Mouse (Mus musculus): Measurements from ENCODE around the gene Gm10160.
A peak's percentile ranks its signal among the peaks of the same experiment; 100 is the strongest.

The Gm10160 gene

DNA sequence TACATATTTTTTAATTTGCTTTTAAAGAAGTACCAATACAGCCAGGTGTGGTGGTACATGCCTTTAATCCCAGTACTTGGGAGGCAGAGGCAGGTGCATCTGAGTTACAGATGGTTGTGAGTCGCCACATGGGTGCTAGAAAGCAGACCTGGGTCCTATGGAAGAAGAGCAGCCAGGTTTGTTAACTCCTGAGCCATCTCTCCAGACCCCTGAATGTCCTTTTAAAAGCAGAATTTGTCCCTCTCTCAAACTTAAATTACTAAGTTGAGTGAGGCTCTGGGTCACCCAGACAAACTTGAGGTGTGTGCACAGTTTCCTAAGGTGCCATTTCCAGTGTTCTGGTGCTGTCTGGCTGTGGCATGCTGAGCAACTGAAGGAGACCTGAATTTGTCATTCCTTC is at the start of gene Gm10160:
Gm10160 (minus strand) TSS at position 101 of the 400 bp plus-strand sequence.
- no peak for DNase-seq

DNA sequence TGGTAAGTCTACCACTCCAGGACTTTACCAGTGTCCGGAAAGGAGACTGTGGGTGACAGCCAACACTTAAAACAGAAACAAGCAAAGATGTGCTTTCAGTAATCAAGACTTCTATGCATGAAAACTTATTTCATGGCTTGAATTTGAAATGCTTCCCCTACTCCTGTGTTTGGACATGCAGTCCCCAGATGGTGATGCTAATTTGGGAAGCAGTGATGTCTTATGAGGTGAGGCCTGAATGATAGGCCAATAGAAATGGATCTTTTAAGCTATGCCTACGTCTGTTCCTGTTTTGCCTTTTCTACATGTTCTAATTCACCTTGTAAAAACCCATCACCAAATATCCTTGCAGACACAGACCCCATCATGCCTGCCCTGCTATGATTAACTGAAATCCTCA is 49.3 kb upstream of the Gm10160 start:
- DNase-seq, result no peak

- DNase-seq, result no peak
Observed at GRCm38 (mm10) chr7:81904094-81904493, 48.5 kb upstream of the Gm10160 start.

DNA sequence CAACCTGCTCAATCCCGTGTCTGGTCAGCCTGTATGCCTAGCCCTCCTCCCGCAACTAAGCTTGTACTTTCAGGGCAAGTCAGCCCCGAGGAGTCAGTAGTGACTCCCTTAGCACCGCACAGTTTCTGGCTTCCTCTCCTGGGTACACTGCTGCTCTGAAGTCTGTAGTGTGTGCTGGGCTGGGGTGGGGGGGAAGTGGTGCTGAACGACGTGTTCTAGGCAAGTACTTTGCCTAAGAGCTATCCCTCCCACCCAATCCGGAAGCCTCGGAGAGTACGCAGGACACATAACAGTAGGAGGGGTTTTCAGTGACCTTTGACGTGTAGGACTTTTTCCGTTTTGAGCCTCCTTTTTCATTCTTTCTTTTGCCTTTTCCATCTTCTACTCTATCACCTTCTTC is 43.8 kb upstream of the Gm10160 start:
- no peak for DNase-seq

DNA sequence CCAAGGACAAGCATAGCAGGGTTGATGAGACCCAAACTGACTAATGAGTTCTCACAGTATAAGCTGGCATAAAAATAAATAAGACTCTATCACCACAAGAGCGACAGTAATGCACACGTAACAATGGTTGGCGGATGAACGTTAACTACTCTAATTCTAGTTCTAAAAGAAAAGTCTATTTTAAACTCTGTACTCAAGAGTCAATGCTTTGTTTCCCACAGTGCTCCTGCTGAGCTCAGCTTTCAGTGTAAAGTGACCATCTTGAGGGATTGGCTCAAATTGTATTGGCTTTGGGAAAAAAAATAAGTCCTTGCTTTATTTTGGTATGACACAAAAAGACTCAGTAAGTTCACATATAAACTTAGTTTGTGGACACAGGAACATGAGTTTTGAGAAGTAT is 29.5 kb upstream of the Gm10160 start:
- DNase-seq, result no peak

DNA sequence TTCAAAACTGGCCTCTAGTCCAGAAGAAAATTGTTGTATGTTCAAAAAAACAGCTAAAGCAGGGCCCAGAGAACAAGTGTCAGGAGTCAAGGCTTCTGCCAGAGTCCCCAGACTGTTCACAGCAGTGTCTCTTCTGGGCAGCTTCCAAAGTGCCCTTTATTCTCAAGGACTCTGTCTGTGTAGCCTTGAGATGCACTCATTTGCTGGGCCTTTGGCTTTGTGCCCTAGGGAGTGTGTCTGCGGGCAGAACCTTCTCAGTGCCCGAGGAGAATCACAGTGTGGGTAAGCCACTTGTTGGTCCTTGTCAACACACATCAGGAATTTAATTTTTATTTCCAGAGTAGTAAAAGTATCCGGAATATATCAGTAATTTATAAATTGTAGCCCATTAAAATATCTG is 26.0 kb upstream of the Gm10160 start:
- DNase-seq, result no peak

DNA sequence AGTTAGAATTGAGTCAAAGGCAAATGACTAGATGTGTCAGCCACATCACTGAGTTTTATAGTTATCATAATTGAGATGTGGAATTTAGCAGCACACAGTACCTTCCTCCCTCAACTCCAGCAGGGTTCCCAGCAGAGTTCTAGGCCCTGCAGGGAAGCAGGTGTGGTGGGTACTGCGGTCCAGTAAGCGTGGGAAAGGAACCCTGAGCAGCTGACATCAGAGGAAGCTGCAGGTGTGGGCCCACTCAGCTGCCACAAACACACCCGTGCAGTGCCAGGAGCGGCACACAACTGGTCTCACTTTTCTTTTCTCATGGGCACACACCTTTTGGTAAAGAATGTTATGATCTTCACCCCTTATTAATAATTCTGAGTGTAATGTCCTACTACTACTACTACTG is 25.2 kb upstream of the Gm10160 start:
- no peak for DNase-seq

DNA sequence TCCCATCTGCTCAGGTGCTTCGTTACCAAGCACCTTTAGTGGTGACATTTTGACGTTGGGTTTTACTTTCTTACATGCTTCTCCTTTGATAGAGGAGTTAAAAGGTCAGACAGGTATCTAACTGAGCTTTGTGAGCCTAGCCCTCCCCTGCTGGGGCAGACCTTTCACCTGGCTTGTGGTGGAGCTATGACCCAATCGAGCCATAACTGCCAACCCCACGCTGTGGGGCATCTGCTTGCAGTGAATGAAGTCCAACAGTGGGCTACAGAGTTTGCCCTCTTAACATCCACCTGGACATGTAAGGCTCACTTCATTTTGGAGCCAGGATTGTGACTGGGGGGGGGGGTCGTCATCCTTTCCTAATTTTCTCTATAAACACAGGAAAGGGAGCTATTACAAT is 24.7 kb upstream of the Gm10160 start:
- no peak for DNase-seq

DNA sequence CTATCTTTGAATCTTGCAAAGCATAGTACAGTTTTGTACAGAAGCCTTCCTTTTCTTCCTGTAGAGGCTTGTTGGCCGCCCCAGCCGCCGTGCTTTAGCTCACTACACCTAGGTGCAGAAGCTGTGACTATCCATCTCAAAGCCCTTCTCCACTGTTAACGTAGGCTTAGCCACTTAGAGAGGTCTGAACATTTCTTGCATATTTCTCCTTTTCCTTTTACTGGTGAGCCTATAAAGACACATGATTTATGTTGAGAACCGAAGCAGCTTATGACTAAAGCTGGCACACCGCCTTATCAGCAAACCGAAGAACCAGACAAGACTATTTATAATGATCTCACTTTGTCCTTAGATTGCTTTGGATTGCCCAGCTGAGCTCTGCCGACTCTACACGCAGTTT is 19.8 kb upstream of the Gm10160 start:
- peak; percentile 38 for DNase-seq

DNA sequence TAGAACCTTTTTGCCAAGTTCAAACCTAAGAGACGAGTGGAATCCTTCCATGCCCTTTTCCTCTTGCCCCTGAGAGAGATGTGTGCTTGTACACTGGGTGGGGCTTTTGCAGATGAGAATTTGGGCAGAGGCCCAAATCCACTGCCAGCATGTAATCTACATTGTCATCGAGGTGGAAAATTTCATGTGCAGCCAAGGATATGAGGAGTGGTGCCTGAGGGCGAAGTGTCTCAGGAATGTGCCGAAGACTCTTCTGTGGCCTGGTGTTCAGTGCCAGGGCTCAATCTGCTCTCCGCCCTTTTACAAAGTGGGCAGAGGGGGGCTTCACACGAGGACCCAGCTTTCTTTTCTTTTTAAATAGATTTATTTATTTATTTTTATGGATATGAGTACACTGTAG is 19.0 kb upstream of the Gm10160 start:
- no peak for DNase-seq

- DNase-seq, result no peak
Observed at GRCm38 (mm10) chr7:81873807-81874206, 18.2 kb upstream of the Gm10160 start.

GRCm38 (mm10) chr7:81872493-81873013 is 17.0 kb upstream of the Gm10160 start:
- DNase-seq, result no peak

GRCm38 (mm10) chr7:81868158-81868557 is 12.6 kb upstream of the Gm10160 start:
- peak; percentile 48 for DNase-seq

DNA sequence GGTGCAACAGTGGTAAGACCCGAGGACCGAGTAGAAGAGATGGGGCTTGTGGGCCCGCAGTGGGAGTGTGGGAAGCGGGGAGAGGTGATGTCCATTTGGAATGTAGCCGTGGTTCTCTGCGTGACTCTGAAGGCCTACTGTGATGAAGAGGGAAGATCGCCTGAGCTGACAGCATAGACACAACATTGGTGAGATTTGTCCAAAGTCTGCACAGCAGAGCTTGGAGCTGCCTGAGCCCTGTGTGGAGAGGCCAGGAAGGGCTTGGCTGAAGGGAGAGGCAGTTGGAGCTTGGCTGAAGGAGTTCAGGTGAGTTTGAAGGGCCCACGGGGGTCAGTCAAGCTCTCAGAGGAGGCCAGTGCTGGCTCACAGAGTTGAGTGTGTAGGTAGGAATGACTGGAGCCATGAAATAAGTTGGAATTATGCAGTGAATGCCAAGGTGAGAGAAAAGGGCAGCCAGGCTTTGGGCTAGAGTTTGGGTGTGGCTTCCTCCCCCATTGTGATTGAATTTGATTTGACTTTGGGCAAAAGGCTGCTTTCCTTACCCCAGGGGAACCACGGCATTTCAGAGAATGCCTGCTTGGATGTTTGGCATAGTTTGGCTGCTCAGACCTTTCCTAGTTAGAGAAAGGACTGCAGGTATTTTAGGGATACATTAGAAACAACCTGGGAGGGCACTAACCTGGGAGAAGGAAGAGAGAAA is 11.8 kb upstream of the Gm10160 start:
- no peak for DNase-seq

DNA sequence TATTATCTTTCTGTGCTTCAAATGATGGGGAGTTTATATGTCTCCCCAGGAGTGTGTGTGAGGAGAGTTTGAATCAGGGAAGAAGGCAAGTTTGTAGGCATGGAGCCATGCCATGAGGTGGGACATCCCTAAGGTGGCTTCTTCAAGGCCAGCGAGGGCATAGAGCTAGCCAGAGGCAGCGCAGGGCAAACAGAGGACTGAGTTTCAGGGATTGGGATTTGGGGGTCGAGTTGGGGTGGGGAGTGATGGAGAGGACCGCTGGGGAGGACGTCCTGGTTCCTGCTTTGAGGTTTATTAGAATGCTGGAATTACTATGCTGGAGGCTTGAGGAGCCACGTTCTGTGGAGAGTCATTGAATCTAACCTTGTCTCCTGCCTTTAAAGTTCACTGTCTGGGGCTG is 10.3 kb upstream of the Gm10160 start:
- DNase-seq, result no peak

DNA sequence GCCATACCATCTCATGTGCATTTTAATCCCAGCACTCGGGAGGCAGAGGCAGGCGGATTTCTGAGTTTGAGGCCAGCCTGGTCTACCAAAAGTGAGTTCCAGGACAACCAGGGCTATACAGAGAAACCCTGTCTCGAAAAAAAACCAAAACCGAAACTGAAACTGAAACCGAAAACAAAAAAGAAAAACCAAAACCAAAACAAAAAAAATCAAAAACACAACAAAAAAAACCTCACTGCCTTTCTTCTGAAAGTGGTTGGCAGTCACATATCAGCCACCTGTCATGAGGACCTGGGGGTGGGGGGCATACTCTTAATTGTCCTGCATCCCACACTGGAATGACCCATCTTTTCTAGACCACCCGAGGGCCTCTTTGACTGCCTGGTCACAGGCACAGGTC is 9.0 kb upstream of the Gm10160 start:
- DNase-seq, result no peak

DNA sequence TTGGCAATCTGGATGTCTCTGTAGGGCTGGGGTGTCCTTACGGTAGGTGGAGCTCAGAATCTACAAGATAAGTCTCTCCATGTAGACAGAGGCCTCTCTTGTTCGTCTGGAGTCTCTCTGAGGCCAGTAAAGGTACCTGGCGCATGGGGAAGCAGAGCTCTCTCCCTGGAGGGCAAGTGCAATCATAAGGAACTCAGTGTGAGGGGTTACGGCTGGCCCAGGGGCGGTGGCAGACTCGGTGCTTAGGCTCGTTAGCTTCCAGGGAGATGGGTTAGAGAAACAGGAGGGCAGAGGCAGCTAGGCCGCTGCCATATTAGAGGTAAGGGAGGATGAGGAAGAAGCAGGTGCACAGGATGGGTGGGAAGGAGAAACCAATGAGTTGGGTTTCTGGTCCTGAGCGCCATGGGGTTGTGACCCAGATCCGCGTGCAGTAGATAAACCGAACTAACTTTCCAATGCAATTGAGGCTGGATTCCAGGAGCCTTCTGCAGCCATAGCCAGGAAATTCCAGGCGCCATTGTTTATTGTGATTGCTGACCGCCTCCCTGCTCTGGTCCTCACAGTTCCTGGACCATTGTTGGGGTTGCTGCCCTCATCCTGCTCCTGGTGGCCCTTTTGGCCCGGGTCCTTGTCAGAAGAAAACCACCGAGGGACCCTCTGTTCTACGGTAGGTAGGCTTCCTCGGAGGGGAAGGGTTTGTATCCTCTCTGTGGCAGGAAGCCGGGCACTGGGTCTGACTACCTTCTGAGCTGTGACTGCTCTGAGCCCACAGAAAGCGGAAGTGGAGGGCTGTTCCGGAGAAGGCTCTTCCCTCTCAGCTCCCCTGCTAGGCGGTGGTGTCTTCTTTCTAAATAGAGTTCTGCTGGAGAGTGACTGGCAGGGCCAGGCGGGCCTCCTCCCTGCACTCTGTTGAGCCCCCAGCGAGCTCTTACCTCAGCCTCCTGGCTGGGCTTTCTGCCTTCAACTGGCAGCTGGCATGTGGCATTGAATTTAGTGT is 7.3 kb upstream of the Gm10160 start:
- DNase-seq, result no peak

GRCm38 (mm10) chr7:81861921-81862320 is 6.3 kb upstream of the Gm10160 start:
- DNase-seq, result no peak

DNA sequence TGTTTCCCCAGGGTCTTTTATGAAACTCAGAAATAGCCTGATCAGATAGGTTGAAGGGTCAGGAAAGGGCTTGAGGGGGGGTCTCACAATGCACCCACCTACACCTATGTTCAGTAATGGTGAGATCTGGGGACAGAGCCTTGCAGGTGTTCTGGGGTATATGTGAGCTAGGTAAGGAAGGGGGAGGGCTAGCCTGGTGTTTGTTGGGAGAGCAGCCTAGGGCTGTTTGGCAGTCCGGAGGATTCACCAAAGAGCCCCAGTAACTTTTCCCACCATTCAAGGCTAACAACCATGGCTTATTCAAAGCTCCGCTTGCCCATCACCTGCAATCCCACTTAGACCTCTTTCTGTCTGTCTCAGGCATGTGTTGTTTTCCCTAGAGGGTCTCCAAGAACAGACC is 5.9 kb upstream of the Gm10160 start:
- DNase-seq, result no peak

DNA sequence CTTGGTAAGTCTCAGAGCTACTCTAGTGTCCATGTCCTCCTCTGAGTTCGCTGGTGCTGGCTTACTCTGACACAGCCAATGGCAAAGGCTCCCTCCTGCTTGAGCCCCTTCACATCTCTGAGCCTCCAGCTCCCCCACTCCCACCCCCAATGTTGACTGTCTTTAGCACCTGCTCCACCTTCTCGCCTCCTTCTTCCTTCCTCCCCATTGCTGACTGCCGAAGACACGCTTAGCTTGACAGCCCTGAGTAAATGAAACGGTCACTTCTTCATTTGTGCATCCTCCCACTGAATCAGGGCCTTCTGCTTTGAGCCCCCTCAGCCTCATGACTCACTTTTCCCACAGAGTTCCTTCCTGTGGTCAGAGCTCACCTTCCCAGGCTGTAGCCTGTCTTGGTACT is 5.4 kb upstream of the Gm10160 start:
- no peak for DNase-seq

DNA sequence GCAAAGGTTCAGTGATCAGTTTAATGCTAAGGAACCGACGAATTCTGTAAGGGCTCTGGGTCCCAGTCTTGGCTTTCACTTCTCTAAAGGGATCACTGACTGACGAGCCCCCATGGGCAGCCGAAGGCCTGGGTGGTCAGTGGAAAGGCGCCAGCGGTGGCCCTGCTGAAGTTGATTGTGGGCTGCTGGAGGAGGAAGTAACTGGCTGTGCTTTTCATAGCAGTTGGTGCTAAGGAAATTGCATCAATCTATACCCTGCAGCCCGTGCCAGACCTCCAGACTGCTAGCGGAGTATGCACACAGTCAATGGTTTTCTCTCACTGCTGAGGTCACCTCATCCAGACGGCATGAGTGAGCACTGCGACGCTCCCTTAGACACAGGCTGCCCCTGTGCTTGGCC is 4.5 kb upstream of the Gm10160 start:
- peak; percentile 55 for DNase-seq

GRCm38 (mm10) chr7:81858968-81859721 is 3.6 kb upstream of the Gm10160 start, which contains the start of gene Tm6sf1:
Gene Tm6sf1 (plus strand): TSS chr7:81859001.
- peak; percentile 39 for DNase-seq

- no peak for DNase-seq
Observed at GRCm38 (mm10) chr7:81858236-81858635, 2.6 kb upstream of the Gm10160 start.
